Mouse (Mus musculus) mesoderm, embryonic 11.5 days (tissue): ENCODE measurements around the gene Olfr118.
"Not testable (repeated sequence)": the region's sequence is repeated elsewhere in the genome, so short reads cannot be mapped to it uniquely, and the experiment has no call there.

ENCODE experiments used
- DNase-seq: peaks from one replicate; pipeline ENCODE4 v3.0.0-alpha.2; 2012; ENCODE audit warnings: low read depth, low spot score

Olfr118 gene

GRCm38 (mm10) chr17:37666688-37667087 lies at the start of gene Olfr118:
Gene Olfr118, plus strand, starts transcription at chr17:37666988.
- DNase-seq, result no peak

DNA sequence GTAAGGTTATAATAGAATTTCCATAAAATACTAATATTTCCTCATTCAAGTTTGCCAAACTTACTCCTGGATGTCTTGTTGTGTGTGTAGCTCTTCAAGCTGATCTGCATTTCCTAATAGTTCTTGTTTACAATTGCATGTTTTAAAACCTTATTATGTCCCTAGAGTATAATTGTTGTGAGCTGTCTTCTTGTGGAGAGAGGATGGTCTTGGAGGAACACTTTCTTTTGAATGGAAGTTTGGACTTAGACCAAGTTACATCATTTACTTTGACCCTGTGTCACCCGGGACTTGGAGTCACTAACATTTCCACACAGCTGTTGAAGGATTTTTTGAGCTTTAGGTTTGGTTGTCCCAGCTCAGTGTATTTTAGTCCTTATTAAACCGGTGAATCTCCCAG lies 39.8 kb upstream of the Olfr118 start, which contains the start of the genes Olfr115 and Olfr116:
Gene Olfr115, minus strand, starts transcription at position 101 of the 400 bp plus-strand sequence.
Gene Olfr116, minus strand, starts transcription at position 191 of the 400 bp plus-strand sequence.
- no peak for DNase-seq

- DNase-seq, result no peak
Measured at GRCm38 (mm10) chr17:37663682-37664081, 3.1 kb upstream of the Olfr118 start, which contains the start of gene Olfr117. Gene Olfr117, minus strand, starts transcription at chr17:37663782.

DNA sequence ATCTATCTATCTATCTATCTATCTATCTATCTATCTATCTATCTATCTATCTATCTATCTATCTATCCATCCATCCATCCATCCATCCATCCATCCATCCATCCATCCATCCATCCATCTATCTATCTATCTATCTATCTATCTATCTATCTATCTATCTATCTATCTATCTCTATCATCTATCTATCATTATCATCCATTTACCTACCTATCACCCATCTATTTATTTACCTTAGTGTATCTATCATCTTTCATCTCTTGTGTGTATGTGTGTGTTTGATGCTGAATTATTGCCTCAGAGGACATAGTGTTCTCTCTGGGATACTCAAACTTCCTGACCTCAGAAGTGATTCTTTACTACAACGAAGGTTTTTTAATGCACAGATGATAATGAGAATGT lies 29.5 kb downstream of the Olfr118 start, which contains the start of gene Olfr119:
Gene Olfr119, plus strand, starts transcription at position 301 of the 400 bp plus-strand sequence.
- DNase-seq, result not testable (repeated sequence)

DNA sequence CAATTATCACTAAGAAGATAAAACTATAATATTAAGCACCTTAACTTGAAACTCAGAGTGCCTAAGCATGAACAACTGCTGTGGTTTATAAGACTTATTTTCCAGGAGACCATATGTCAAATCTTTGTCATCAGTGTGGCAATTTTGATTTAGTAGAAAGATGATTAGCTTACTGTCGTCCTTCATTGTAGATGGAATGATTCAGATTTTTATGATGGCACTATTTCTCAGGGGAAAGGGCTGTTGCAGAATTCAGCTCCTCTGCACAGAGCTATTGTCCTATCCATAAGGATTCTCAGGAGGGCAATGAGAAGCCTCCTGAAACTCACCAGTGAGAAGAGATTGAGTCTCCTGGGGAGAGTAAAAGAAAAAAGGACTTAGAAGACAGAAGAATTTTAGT lies 54.7 kb downstream of the Olfr118 start, which contains the start of gene Olfr120:
Gene Olfr120, plus strand, starts transcription at position 301 of the 400 bp plus-strand sequence.
- DNase-seq, result no peak
